Mouse (Mus musculus) granulocyte monocyte progenitor cell, adult 5-6 weeks (primary cell): Measurements from ENCODE around the gene Fam171a2. TPM values are rescaled to one million over a fixed set of nuclear protein-coding genes. Genes with fewer than 3 reads are reported as not detected.

Source experiments
- ATAC-seq: replicated peaks from 2 replicates; pipeline ENCODE4 v1.8.0; 2016; ENCODE audit warnings: mild to moderate bottlenecking, moderate TSS enrichment, inconsistent platforms; ENCODE audit not compliant: poor library complexity, severe bottlenecking
- total RNA-seq, 2 experiments: library from RNA; stranded (forward) in 1 of 2; stranded (reverse) in 1 of 2; fragments of 200-712, 200-1000 nt in 1 of 2; fragments of >200 nt in 1 of 2; fragmentation: Nextera tagmentation in 1 of 2; gene quantifications; 2 replicates each; pipeline ENCODE4 v1.2.3; 2014 to 2017

The Fam171a2 gene
- total RNA-seq, 2 experiments from 2014 or later = not detected

- no peak for ATAC-seq
These were observed 13.1 kb upstream of the Fam171a2 start for GRCm38 (mm10) chr11:102460541-102460940.

GRCm38 (mm10) chr11:102455740-102456396, 8.4 kb upstream of the Fam171a2 start:
- ATAC-seq = peak; percentile 72

- 0 out of 2 replicates have a peak, but pooled peaks have one; percentile 6 for ATAC-seq
These were observed 5.6 kb upstream of the Fam171a2 start for GRCm38 (mm10) chr11:102453131-102453530.

GRCm38 (mm10) chr11:102449043-102450008, 1.8 kb upstream of the Fam171a2 start:
- ATAC-seq = no peak

GRCm38 (mm10) chr11:102448327-102448726, 845 bp upstream of the Fam171a2 start:
- no peak for ATAC-seq

- no peak for ATAC-seq
These were observed 661 bp downstream of the Fam171a2 start for GRCm38 (mm10) chr11:102446581-102447461.

- no peak for ATAC-seq
These were observed 1.6 kb downstream of the Fam171a2 start for GRCm38 (mm10) chr11:102445891-102446361.

GRCm38 (mm10) chr11:102445264-102445890, 2.1 kb downstream of the Fam171a2 start:
- ATAC-seq = no peak

- ATAC-seq = no peak
These were observed 2.7 kb downstream of the Fam171a2 start for GRCm38 (mm10) chr11:102444781-102445180.

- no peak for ATAC-seq
These were observed 3.2 kb downstream of the Fam171a2 start for GRCm38 (mm10) chr11:102444321-102444720.

GRCm38 (mm10) chr11:102443740-102444139, 3.7 kb downstream of the Fam171a2 start:
- ATAC-seq = no peak

GRCm38 (mm10) chr11:102442089-102442488, 5.4 kb downstream of the Fam171a2 start:
- ATAC-seq = no peak

- no peak for ATAC-seq
These were observed 6.0 kb downstream of the Fam171a2 start for GRCm38 (mm10) chr11:102441434-102441833.

- peak; percentile 61 for ATAC-seq
These were observed 7.2 kb downstream of the Fam171a2 start for GRCm38 (mm10) chr11:102440255-102440654.

GRCm38 (mm10) chr11:102439093-102440082, 8.1 kb downstream of the Fam171a2 start:
- no peak for ATAC-seq

- ATAC-seq = peak; percentile 42
These were observed 9.0 kb downstream of the Fam171a2 start for GRCm38 (mm10) chr11:102438212-102439092.
